Mouse (Mus musculus) adrenal gland, postnatal 25 days (tissue): ENCODE measurements around the gene Dusp14. TPM values are rescaled to one million over a fixed set of nuclear protein-coding genes. Genes with fewer than 3 reads are reported as not detected.

ENCODE experiments used
- DNase-seq: peaks from one replicate; pipeline ENCODE4 v3.0.0; 2021; ENCODE audit warnings: mixed read lengths
- total RNA-seq: library from RNA; stranded (reverse); gene quantifications from 2 replicates; pipeline ENCODE4 v1.2.3, GENCODE M21; 2021

Dusp14 gene
- total RNA-seq, 1 experiment from 2014 or later = 4.7 TPM

DNA sequence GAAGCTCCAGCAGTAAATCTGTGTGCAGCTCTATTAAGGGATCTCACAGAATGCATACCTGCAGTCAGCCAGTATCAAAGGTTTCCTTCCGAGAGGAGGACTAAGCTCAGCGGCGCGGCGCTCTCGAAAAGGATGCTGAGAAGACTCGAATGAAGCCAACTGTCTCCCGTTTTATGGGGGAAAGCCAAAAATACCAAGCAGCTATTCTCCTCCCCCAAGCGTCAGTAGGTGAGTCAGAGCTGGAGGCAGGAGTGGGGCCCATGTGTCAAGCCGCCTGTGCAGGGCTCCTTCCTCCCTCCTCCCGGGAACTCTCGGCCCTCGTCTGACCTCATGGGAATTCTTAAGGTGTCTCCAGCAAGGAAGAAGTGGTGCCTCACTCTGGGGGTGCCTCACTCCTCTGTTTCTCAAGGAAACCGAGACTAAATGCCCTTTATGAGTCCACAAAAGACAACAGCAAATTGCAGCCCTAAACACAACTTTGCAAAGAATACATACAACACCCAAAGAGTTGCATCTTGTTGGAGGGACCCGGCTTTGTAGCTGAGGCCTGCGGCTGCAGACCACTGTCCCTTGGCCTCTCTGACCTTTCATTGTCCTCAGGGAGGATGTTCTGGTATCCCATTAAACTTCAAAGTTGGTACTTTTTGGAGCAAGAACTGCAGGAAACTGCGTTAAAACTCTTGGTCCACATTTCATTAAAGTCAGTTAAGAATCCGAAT is 2.0 kb downstream of the Dusp14 start:
- peak; percentile 61 for DNase-seq

- no peak for DNase-seq
Observed at GRCm38 (mm10) chr11:84066071-84066481, 3.0 kb downstream of the Dusp14 start.

DNA sequence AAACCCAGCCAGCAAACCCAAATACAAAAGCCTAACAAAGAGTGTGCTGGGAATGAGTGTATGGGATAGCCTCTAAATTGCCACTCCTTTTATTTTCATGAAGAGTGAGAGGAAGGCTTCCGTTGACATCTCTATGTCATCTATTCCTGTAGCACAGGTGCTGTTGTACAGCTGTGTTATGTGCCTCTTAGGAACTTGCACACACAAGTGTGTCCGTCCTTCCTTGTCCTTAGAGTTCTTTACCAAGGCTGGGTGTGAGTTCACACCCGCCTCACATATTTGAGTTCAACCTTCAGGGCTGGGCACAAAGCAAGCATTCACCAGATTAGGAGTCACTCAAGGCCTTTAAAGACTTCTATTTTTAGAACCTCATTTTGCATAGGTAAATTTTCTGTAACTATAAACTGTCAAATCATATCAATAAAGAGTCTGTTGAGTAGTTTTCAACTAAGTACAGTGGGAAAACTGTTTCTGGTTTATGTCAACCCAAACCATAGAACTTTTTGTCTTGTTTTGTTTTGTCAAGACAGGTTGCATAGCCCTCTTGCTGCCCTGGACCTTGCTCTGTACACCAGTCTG is 5.3 kb downstream of the Dusp14 start:
- no peak for DNase-seq

GRCm38 (mm10) chr11:84062805-84063204 is 6.3 kb downstream of the Dusp14 start:
- no peak for DNase-seq

DNA sequence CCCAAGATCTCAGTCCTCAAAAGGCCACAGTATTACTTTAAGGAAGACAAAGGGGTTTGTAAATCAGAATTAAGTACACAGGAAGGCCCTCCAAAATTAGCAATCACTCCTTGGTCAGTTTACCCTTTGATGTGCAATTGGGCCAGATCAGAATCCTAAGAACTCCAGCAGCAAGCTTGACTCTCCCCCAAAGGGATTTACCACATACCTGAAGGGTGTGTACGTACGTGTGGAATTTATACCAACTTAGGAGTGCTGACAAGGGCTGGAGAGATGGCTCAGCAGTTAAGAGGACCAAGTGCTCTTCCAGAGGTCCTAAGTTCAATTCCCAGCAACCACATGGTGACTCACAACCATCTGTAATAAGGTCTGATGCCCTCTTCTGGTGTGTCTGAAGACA is 7.2 kb downstream of the Dusp14 start:
- no peak for DNase-seq

DNA sequence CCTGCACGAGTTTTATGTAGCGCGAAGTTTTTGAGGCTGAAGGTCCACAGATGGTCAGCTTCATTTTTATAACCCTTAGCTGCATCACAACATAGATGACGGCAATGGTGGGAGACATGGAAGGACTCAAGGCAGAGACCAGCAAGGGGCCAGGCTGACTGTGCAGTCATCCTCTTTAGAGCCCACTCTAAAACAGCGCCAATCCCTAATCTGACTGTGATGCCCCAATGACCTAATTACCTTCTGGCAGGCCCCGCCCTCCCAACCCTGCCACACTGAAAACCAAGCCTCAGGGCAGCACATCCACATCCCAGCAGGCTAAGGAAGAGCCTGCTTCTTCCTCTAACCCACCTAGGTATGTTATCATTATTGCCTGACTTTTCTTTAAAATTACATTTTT is 8.4 kb downstream of the Dusp14 start:
- no peak for DNase-seq

DNA sequence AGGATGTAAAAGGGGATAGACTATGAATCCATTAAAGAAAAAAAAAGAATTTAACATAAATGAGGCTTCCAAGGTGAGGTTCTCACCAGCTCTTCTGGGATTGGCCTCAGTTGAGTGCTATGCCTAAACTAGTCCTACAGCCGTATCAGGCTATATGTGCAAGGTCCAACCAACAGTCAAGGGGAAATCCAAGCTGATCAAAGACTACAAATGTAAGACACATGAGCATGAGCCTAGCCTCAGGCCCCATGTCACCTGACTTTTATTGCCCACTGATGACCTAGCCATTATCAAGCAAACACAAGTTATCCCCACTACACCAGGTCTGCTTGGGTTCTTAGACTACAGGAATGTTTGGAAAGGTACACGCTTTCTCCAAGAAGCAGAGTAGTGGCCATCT is 9.3 kb downstream of the Dusp14 start:
- DNase-seq = no peak

GRCm38 (mm10) chr11:84057418-84057817 is 11.6 kb downstream of the Dusp14 start:
- DNase-seq = no peak

DNA sequence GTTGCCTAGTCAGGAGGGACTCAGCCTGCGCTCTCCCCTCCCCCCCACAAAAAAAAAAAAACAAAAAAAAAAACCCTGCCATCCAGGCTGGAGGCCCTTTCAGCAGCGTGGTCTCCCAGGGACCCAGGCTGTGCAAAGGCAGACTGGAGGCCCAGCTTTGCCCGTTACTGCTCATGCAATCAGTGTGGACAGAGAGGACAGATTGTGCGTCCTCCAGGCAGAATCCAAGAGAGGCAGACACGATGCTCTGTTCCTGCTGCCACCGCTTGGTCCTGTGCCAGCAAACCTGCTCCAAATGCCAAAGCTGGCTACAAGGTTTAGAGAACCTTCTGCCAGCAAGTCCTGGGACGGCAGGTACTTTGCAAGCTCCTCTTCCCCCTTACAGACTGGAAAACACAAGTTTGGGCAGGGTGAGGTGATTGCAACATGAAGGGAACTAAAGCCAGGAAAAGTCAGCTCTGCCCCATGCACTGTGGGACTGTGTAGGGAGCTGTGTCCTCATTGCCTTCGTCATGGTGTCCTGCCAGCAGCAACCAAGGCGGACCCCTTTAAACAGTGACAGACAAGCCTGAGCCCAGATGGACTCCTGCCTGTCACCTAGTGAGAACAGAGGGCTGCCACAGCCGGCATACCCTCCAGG is 15.4 kb downstream of the Dusp14 start:
- DNase-seq = peak; percentile 67

GRCm38 (mm10) chr11:84053055-84053454 is 16.0 kb downstream of the Dusp14 start:
- DNase-seq = no peak

DNA sequence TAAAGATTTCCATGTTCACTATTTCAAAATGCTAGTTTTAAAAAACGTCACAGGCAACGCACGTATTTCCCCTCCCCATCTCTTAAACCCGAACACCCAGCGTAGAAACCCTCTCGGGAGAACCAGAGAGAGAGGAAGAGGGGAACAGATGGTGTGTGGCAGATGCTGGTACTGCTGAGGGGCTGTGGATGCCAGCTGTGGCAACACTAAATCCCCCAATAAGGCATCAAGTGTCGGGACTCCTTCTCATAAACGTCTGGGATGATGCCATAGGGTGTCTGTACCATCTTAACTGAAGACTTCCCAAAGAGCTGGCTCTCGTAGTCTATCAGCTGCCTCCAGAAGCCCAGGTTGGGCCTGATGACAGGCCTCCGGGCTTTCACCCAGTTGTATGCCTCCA is 20.6 kb downstream of the Dusp14 start:
- no peak for DNase-seq

DNA sequence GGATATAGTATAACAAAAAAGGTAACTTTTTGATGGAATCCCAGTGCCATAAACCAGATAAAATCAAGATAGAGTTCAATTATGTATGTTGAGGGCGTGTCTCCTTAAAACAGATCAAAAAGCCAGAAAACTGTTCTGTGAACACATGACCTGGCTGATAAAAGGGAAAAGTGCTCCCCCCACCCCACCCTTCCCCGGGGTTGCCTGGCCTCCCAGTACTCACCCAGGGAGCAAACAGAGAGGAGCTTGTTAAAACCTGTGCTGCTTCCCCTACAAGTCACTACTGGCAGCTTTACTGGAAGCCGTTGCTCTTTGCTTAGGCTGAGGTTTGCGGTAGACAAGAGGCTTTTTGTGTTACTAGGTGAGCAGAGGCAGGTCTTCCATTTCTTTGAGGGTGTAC is 21.8 kb downstream of the Dusp14 start:
- no peak for DNase-seq

DNA sequence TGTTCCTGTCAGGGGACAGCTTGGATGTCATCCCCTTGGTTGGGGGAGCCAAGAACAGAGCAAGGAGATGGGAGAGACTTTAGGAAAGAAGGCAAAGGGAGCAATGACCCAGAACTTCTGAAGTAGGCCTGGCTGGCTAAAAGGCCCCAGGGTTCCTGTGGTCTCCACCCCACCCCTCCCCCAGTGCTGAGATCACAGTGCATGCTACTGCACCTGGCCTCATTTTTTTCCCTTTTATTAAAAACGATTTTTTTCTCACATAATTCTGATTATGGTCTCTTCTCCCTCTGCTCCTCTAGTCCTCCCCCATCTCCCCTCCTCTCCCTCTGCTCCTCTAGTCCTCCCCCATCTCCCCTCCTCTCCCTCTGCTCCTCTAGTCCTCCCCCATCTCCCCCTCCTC is 24.1 kb downstream of the Dusp14 start:
- DNase-seq = no peak

DNA sequence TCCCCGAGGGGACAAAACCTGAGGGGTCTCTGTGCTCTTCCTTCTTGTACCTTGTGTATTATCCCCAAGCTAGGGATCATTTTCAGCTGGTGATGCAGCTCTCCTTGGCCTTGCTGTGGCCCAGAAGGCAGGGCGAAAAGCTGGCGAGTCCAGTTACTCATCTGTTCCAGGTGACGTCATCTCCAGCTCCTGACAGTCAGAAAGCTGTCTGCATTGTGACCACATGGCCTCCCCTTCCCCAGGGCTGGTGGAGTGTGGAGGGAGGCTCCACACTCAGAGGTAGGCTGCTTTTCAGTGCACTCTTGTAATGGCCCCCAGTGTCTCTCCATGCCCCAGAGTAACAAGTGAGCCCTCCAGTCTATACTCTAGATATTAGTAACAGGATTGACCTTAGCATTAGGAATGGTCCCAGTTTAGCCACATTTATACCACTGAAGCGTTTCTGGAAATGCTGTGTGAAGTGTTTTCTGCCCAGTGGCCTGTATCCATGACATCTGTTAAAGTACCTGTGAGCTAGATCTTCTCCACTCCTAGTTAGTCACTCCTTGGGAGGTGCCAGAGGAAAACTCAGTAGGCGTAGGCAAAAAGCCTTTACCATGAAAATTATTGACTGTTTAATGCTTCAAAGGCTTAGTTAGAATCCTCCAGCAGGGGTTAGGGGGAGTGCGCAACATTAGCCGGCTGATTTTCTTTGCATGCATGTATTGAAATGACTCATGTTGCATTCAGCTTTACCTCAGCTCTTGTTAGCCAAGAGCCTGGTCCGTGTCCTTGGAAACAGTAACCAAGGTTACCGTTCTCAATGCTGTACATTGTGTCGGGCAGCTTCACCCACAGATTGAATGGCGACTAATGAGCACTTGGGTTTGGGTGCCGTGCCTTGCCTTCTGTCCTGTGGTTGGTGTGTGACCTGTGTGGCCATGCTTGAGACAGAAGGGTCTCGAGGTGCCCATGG is 26.0 kb downstream of the Dusp14 start:
- peak; percentile 58 for DNase-seq

DNA sequence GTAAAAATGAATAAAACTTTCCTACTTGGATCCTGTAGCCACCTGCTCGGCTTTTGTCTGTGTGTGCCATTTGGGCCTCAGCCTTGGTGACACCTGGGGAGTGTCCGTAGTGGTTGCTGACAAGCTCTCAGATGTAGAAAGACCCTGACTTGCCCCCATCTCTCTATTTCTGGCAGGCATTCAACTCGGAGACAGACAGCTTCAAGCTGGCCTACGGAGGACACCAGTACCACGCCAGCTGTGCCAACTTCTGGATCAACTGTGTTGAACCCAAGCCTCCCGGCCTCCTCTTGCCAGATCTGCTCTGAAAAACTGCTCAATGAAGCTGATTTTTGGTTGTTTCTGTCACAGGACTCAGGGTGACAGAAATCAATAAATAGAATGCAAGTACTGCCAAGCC is 28.4 kb downstream of the Dusp14 start:
- no peak for DNase-seq

DNA sequence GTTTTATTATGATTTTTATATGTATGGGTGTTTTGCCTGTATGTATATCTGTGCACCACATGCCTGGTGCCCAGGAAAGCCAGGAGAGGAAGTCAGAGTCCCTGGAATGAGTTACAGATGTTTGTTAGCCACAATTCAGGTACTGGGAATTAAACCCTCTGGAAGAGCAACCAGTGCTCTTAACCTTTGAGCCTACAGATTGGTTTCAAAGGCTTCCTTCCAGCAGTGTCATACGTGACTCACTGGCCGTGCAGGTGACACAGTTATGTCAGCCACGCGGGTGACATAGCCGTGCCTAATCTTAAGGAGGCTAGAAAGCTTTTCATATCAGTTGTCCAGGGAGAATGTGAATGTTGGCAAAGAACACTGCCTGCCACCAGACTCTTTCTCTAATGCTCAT is 35.4 kb downstream of the Dusp14 start:
- no peak for DNase-seq

DNA sequence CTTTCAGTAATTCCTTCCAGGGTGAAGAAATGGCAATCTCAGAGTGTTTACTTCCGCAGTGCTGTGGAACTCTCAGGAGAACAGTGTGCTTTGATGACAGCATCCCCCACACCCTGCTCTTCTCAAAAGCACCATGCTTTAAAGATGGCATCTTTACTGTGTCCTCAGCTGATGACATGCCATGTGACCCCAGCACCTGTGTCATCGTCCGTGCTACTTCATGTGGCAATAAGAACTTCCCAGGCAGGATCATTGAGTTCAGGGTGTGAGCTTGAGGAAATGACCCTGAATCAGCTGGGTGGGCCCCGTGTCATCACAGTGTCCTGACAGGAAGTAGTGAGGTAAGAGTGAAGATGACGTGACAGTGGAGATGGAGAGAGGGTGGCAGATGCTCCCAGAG is 36.5 kb downstream of the Dusp14 start:
- DNase-seq = no peak

DNA sequence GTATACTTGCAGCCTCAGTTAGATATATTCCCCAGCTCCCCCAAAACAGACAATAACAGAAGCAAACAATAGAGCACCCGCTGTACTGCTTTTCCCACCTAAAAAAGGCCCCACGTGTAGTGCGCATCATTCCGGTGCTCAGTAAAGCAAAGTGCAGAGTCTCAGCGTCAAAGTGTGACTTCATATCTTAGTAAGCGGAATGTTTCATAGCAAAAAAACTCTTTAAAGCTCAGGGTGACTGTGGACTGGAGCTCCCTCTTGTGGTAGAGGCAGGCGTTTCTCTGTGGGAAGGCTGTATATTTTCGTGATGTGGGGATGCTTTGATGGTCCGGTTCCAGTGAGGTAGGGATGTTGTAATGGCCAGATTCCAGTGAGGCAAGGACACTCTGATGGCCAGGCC is 37.1 kb downstream of the Dusp14 start:
- DNase-seq = peak; percentile 60

DNA sequence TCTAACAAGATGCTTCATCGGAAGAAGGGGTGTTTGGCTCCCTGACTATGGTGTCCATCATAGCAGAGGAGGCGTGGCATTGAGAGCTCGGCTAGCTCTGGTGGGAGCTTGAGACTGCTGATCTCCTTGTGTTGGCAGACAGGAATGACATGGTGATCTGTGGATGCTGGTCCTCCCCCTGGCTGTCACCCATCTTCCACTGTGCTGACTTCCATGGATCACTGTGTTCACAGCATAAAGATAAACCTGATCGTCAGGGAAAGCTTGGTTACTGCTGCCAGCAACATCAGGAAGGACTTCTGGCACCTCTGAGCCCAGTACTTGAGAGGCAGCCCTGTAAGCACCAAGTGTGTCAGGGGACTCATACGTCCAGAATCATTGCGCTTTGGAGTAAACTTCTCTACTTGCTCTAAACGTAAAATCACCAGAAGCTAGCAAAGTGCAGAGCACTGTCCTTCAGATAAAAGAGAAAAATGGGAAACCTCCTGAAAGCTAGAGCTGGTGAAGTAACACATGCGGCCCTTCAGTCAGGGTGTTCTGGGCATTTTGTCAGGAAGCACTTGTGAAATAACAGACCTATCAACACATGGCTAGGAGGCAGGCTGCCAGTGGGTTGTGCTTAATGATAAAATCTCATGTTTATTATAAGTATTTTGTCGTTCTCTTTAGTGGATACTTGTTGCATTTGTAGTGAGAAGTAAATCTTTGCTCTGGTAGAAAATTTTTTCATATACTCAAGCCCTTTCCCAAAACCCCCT is 40.6 kb downstream of the Dusp14 start:
- peak; percentile 43 for DNase-seq

GRCm38 (mm10) chr11:84027231-84027630 is 41.8 kb downstream of the Dusp14 start:
- no peak for DNase-seq

DNA sequence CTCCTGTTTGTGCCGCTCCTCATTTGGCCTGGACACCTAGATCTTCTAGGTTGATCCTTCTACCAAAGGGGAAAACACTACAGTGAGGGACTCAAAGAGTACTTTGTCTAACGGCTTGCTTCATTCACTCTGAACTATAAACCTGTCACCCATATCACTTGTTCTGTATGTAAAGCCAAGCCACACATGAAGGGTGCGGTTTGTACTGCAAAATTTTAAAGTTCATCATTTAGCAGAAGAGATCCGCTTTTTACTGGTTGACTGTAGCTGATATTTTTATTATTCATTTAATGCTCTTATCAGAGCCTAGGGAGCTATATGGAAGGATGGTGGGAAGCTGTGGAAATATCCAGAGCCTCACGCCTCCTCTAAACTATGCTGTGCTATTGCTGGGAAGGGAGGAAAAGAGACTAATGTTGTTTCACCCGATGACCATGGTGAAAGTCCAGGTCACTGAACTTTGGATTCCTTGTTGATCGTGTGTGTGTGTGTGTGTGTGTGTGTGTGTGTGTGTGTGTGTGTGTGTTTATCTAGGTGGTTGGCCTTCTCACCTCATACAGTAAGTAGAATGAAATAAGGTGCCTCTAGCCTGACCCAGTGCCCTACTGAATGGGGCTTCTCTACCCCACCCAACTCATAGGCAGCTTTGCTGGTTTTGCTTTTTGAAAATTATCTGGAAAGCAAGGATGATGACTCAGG is 52.1 kb downstream of the Dusp14 start:
- no peak for DNase-seq
